Mouse (Mus musculus) kidney, embryonic 15.5 days (tissue): Measurements from ENCODE around the gene Ttc3. TPM values are rescaled to one million over a fixed set of nuclear protein-coding genes. Genes with fewer than 3 reads are reported as not detected.
A peak's percentile ranks its signal among the peaks of the same experiment; 100 is the strongest.

Experiments used
- ATAC-seq: fragments of 200-750 bp; cut with Nextera tagmentation; replicated peaks from 2 replicates; pipeline ENCODE4 v1.8.0; 2017; ENCODE audit warnings: moderate TSS enrichment; ENCODE audit not compliant: low FRiP score
- H3K27ac ChIP-seq: fragments of 300-500 bp; sonication (generic); 2 replicates; pipeline ENCODE4 v1.5.1; 2015; ENCODE audit warnings: mild to moderate bottlenecking, inconsistent platforms
- H3K27me3 ChIP-seq: fragments of 300-500 bp; sonication (generic); 2 replicates; pipeline ENCODE4 v1.6.1; 2015; ENCODE audit warnings: inconsistent platforms
- H3K36me3 ChIP-seq: fragments of 300-500 bp; sonication (generic); 2 replicates; pipeline ENCODE4 v1.6.1; 2015; ENCODE audit warnings: inconsistent platforms
- H3K4me1 ChIP-seq: fragments of 300-500 bp; sonication (generic); 2 replicates; pipeline ENCODE4 v1.6.1; 2015; ENCODE audit warnings: inconsistent platforms
- H3K4me2 ChIP-seq: fragments of 300-500 bp; sonication (generic); 2 replicates; pipeline ENCODE4 v1.6.1; 2015; ENCODE audit warnings: moderate library complexity, mild to moderate bottlenecking, inconsistent platforms
- H3K4me3 ChIP-seq: fragments of 300-500 bp; sonication (generic); replicated peaks from 2 replicates; pipeline ENCODE4 v1.5.1; 2015; ENCODE audit warnings: mild to moderate bottlenecking, inconsistent platforms
- H3K9ac ChIP-seq: fragments of 300-500 bp; sonication (generic); 2 replicates; pipeline ENCODE4 v1.6.1; 2015; ENCODE audit warnings: mild to moderate bottlenecking, inconsistent platforms
- H3K9me3 ChIP-seq: fragments of 300-500 bp; sonication (generic); replicated peaks from 2 replicates; pipeline ENCODE4 v1.6.1; 2016; ENCODE audit warnings: inconsistent platforms
- WGBS: fragments of 180-500 bp; shearing (Covaris S2); methylation state at CpG from one replicate; pipeline ENCODE4 v1.1.7; 2015; ENCODE audit warnings: mixed read lengths; 5-methylcytosine and 5-hydroxymethylcytosine counted together
- polyA plus RNA-seq: library from polyadenylated mRNA; unstranded; fragments of >200 nt; fragmentation: Nextera tagmentation; extraction: Ambion mirVana; gene quantifications from 2 replicates; pipeline ENCODE4 v1.2.1, GENCODE M21; 2015

Ttc3 gene
- polyA plus RNA-seq, 1 experiment from 2014 or later: 228 TPM

DNA sequence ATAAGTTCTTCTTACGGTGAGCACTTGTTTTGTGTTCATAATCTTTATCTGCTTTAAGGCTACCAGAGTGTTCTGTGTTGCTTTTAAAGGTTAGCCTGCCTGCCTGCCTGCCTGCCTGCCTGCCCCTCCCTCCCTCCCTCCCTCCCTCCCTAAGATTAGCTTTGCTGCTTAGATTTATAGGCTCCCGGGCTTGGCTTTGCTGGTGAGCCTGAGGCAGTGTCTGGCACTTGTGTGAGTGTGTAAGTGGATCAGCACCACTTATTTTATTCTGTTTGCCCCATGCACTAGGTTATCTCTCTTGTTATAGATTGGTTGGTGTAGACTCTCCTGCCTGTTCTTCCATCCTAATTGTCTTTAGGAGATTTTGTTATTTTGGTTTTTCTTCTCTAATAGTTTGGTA lies 31.2 kb downstream of the Ttc3 start:
- peaks cover 24% of the 10 kb centered on the region for H3K4me1 ChIP-seq
- no peak overlapping the region for H3K27ac ChIP-seq
- H3K4me3 ChIP-seq: no peak overlapping the region
- WGBS: 16% methylated on average over 2 of the region's 2 CpGs
- no peak overlapping the region for H3K4me2 ChIP-seq
- ATAC-seq: no peak
- H3K27me3 ChIP-seq: no peaks in the 10 kb centered on the region
- peaks cover 27% of the 10 kb centered on the region for H3K36me3 ChIP-seq
- H3K9ac ChIP-seq: no peak overlapping the region
- no peaks in the 10 kb centered on the region for H3K9me3 ChIP-seq

DNA sequence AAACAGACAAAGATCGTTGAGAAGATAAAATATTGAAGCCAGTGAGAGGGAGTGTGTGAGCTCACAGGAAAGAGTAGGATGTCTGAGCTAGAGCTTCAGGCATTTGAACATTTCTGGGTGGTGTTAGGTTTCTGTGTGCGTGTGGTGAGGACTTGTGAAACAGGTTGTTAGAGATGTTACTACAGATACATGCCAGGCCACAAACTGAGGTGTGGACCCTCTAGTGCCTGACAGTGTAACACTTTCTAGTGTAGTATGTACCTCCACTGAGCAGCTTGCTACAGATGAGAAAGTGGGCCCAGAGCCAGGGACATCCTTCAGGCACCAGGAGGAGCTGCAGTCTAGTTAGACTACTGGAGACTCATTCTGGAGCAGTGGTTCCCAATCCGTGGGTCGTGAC lies 31.8 kb downstream of the Ttc3 start:
- no peak overlapping the region for H3K9ac ChIP-seq
- peaks cover 24% of the 10 kb centered on the region for H3K4me1 ChIP-seq
- H3K27ac ChIP-seq: no peak overlapping the region
- H3K36me3 ChIP-seq: peaks cover 30% of the 10 kb centered on the region
- H3K4me3 ChIP-seq: no peak overlapping the region
- H3K4me2 ChIP-seq: no peak overlapping the region
- 60% methylated on average over 4 of the region's 4 CpGs for WGBS
- no peaks in the 10 kb centered on the region for H3K27me3 ChIP-seq
- no peaks in the 10 kb centered on the region for H3K9me3 ChIP-seq
- 0 out of 2 replicates have a peak, but pooled peaks have one; percentile 22 for ATAC-seq

DNA sequence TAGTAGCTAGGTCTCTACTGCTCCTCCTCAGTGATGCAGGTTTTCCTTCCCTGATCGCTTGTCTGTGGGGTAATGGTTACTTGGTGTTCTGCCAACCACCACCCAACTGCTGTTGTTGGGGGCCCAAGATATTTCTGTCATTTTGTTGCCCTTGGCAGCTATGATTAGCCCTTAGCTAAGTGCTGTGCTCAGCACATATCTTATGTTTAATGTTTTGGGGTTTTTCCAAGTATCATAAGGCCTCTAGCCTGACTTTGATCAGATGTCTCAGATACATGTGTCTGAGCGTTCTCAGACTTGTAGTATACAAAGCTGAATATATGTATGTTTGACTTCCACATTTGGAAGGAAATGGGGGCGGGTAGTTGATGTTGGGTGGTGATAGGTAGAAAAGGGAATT lies 40.9 kb downstream of the Ttc3 start:
- H3K4me3 ChIP-seq: no peak overlapping the region
- no peaks in the 10 kb centered on the region for H3K9me3 ChIP-seq
- 84% methylated on average over 3 of the region's 3 CpGs for WGBS
- H3K36me3 ChIP-seq: peaks cover 84% of the 10 kb centered on the region
- H3K9ac ChIP-seq: no peak overlapping the region
- no peak overlapping the region for H3K4me2 ChIP-seq
- H3K27me3 ChIP-seq: no peaks in the 10 kb centered on the region
- no peaks in the 10 kb centered on the region for H3K4me1 ChIP-seq
- no peak overlapping the region for H3K27ac ChIP-seq
- no peak for ATAC-seq

DNA sequence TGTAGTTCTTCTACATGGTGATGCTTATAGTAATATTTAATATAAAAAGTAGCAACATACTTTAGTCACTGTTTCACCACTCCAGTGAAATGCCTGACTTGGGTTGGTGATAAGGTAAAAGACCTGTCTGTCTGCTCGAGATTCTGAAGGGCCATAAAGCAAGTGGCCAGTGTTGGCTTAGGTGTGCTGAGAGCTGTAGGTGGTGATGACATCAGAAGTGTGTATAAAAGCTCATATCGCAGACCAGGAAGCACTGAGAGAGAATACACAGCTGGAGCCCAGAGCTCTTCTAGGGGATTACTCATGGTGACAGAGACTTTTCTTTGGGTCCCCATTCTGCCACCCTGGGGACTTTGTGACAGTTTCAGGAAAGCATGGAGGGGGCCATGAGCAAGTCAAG lies 41.8 kb downstream of the Ttc3 start:
- WGBS: 83% methylated on average over 2 of the region's 2 CpGs
- Histone ChIP-seq H3K9me3 (no peaks in the 10 kb centered on the region), H3K4me1 (no peaks in the 10 kb centered on the region), H3K4me2 (no peak overlapping the region), H3K27ac (no peak overlapping the region), H3K36me3 (peaks cover 81% of the 10 kb centered on the region), H3K9ac (no peak overlapping the region), H3K27me3 (no peaks in the 10 kb centered on the region), H3K4me3 (no peak overlapping the region)
- ATAC-seq: no peak

DNA sequence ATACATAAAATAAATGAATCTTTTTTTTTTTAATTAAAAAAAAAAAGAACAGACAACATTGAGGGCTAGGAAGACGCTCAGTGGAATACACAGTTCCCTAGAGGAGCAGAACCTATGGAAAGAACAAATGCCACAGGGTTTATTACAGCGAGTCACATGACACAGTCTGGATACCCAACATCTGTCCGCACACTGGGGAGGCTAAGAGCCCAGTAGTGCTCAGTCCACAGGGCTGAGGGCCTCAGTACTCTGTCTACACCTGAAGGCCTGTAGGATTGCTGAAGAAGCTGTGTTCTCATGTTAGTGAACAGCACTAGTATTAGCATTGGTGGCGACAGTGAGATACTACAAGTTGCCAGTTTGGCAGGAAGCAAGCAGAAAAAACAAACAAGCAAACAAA lies 42.3 kb downstream of the Ttc3 start:
- Histone ChIP-seq H3K27me3 (no peaks in the 10 kb centered on the region), H3K4me1 (no peaks in the 10 kb centered on the region), H3K27ac (no peak overlapping the region), H3K4me3 (no peak overlapping the region), H3K9me3 (no peaks in the 10 kb centered on the region), H3K4me2 (no peak overlapping the region), H3K9ac (no peak overlapping the region), H3K36me3 (peaks cover 81% of the 10 kb centered on the region)
- ATAC-seq: no peak
- WGBS: 92% methylated on average over 4 of the region's 4 CpGs

DNA sequence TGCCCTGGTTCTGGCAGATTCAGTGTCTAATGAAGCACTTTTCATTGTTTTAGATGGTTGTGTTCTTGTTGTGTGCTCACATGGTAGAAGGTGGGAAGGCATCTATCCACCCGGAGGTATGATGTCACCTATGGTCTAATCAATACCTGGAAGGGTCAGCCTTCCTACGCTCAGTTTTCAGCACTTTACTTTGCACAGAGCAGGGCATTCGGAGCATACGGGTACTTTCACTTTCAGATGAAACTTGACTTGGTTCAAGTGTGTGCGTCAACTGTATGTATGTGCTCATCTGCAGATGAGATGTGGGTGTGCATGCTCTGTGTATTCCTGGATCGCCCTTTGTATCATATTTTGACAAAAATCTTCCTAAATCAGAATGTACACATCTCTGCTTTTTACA lies 43.7 kb downstream of the Ttc3 start:
- H3K9me3 ChIP-seq: no peaks in the 10 kb centered on the region
- no peak overlapping the region for H3K27ac ChIP-seq
- no peak for ATAC-seq
- no peaks in the 10 kb centered on the region for H3K27me3 ChIP-seq
- 92% methylated on average over 6 of the region's 6 CpGs for WGBS
- H3K4me1 ChIP-seq: no peaks in the 10 kb centered on the region
- no peak overlapping the region for H3K4me3 ChIP-seq
- no peak overlapping the region for H3K9ac ChIP-seq
- H3K36me3 ChIP-seq: peaks cover 87% of the 10 kb centered on the region
- H3K4me2 ChIP-seq: no peak overlapping the region

DNA sequence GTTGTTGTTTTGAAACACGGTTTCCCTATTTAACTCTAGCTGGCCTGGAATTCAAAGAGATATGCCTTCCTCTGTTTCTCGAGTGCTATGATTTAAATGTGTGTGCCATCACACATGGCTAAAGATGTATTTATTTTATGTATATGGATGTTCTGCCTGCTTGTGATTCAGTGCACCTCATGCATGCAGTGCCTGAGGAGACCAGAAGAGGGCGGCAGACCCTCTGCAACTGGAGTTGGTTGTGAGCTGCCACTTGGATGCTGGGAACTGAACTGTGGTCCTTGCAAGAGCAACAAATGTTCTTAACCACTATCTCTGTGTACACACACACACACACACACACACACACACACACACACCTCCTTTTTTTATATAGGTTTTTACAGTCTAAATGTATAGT lies 50.1 kb downstream of the Ttc3 start:
- H3K4me1 ChIP-seq: no peaks in the 10 kb centered on the region
- H3K27ac ChIP-seq: no peak overlapping the region
- peaks cover 88% of the 10 kb centered on the region for H3K36me3 ChIP-seq
- H3K27me3 ChIP-seq: no peaks in the 10 kb centered on the region
- no peak overlapping the region for H3K4me2 ChIP-seq
- 97% methylated on average over 3 of the region's 3 CpGs for WGBS
- no peak for ATAC-seq
- no peak overlapping the region for H3K4me3 ChIP-seq
- no peaks in the 10 kb centered on the region for H3K9me3 ChIP-seq
- no peak overlapping the region for H3K9ac ChIP-seq

DNA sequence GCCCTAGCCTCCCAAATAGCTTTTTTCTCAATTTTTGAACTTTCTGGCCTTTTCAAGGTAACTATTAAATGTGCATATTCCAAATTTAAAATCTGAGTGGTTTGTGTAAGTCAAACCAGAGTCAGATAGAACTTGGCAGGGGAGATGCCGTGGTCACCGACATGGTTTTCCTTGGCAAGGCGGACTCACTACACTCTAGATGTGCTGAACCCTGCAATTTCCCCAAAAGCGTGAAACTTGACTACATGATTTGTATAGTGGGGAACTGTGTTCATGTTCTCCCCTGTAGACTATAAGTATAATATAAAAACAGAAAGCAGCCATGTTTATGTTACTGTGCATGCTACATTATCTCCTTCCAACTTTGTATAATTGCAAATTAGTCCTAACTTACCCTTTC lies 58.5 kb downstream of the Ttc3 start:
- no peak overlapping the region for H3K9ac ChIP-seq
- ATAC-seq: no peak
- 95% methylated on average over 4 of the region's 4 CpGs for WGBS
- no peaks in the 10 kb centered on the region for H3K9me3 ChIP-seq
- H3K4me3 ChIP-seq: no peak overlapping the region
- H3K36me3 ChIP-seq: peaks cover 85% of the 10 kb centered on the region
- no peaks in the 10 kb centered on the region for H3K4me1 ChIP-seq
- no peak overlapping the region for H3K4me2 ChIP-seq
- no peak overlapping the region for H3K27ac ChIP-seq
- H3K27me3 ChIP-seq: no peaks in the 10 kb centered on the region

DNA sequence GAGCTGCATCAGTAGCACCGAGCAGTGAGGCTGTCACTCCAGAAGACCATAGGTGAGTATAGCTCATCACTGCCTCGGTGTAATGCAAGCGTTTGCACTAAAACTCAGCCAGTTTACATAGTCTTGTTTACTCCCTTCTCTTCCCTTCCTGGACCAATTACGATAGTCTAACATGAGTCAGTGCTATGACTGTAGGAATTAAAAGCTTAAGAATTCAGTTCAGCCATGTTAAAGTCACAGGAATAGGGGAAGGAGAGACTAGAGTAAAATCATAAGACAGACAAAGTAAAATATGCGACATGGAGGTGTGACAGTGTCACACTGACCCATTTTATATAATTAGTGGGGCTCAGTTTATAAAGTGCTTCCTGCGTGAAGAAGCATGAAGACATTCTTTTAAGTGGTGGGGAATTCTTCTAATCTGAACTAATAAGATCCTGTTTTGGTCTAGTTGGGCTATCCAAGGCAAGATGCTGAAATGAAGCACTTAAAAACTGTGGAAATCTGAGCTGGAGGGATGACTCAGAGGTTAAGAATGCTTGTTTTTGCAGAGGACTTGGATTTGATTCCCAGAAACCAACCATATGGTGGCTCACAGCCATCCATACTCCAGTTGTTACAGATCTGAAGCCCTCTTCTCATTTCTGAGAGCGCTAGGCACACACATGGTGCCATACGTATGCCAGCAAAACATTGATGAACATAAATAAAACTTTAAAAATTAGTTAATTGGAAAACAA lies 65.2 kb downstream of the Ttc3 start:
- 87% methylated on average over 8 of the region's 8 CpGs for WGBS
- no peak for ATAC-seq

DNA sequence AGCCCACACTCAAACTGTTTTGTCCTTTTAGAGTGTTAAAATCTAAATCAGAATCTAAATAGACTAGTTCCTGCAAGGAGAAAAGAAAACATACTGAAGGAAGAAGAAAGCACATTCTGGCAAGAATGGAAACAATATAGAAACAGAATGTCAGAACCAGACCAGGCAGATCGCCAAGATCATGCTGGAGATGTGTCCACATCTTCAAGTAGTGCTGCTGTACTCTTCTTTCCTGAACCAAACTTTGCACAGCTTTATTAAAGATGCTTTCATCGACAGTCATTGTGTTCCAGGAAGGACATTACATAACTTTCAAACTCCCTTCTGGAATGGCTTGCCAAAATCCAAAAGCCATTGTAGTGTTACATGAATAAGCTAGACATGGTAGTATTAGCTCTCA lies 66.4 kb downstream of the Ttc3 start:
- Histone ChIP-seq H3K4me3 (no peak overlapping the region), H3K9ac (no peak overlapping the region), H3K4me1 (no peaks in the 10 kb centered on the region), H3K36me3 (peaks cover 89% of the 10 kb centered on the region), H3K27me3 (no peaks in the 10 kb centered on the region), H3K27ac (no peak overlapping the region), H3K9me3 (no peaks in the 10 kb centered on the region), H3K4me2 (no peak overlapping the region)
- ATAC-seq: no peak
- 88% methylated on average over 2 of the region's 2 CpGs for WGBS

More for the DNA sequence above, 65.2 kb downstream of the Ttc3 start:
- Histone ChIP-seq H3K9me3 (no peaks in the 10 kb centered on the region), H3K9ac (no peak overlapping the region), H3K4me2 (no peak overlapping the region), H3K27me3 (no peaks in the 10 kb centered on the region), H3K4me3 (no peak overlapping the region), H3K27ac (no peak overlapping the region), H3K4me1 (no peaks in the 10 kb centered on the region), H3K36me3 (peaks cover 91% of the 10 kb centered on the region)

DNA sequence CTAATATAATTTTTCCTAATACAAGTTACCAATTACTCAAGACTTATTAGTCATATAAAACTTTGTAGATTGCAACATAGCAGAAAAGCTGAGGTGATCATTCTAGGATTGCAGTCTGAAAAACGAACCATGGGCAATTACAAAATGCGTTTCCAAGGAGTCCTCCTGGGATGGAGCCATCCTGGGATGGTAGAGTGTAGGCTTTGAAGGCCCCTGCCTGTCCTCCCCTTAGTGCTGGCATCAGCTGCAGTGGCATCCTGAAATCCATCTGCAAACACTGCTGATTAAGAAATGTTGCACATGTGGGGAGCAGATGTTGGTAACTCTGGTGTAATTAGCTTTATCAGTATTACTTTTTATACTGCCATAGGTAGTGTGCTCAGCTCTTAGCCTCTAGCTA lies 70.9 kb downstream of the Ttc3 start:
- Histone ChIP-seq H3K4me1 (no peaks in the 10 kb centered on the region), H3K36me3 (peaks cover 82% of the 10 kb centered on the region), H3K9me3 (no peaks in the 10 kb centered on the region), H3K27ac (no peak overlapping the region), H3K4me2 (no peak overlapping the region), H3K9ac (no peak overlapping the region), H3K4me3 (no peak overlapping the region), H3K27me3 (no peaks in the 10 kb centered on the region)
- 87% methylated on average over 2 of the region's 2 CpGs for WGBS
- no peak for ATAC-seq

DNA sequence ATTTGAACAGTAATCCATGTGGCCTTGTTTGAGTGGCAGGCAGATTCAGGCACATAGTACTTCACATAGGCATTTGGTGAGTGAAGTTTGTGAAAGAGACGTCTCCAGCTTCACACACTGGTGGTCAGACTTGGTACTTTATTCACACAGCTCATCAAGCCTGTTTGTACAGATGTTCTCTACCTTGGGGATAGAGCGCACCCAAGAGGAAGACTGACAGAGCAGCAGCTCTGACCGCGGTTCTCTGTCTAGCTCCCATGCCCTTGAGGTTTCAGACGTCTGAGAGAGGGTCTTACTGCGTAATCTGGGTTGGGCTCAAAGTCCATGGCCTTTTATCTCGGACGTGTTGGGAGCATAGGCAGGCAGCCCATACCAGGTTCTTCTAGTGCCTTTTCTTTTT lies 78.7 kb downstream of the Ttc3 start:
- Histone ChIP-seq H3K27ac (no peak overlapping the region), H3K4me3 (no peak overlapping the region), H3K4me2 (no peak overlapping the region), H3K9ac (no peak overlapping the region), H3K4me1 (peaks cover 19% of the 10 kb centered on the region), H3K27me3 (no peaks in the 10 kb centered on the region), H3K36me3 (peaks cover 89% of the 10 kb centered on the region), H3K9me3 (no peaks in the 10 kb centered on the region)
- 82% methylated on average over 8 of the region's 8 CpGs for WGBS
- no peak for ATAC-seq

DNA sequence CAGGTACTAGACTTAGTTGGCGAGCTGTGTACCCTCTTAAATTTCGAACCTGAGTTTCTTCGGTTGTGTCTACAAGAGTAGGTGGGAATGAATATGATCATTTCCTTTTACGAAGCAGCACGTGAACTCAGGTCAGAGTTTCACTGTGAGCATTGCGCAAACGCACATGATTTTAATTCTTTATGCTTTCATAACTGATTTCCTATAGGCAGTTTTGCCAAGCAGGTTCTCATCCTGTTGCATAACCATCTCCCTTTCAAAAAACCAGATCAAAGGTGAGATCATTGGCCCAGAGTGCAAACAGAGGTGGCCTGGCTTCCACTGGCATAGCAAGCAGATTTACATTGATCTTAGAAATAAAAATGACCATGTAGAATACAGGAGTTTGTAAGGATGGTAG lies 79.2 kb downstream of the Ttc3 start:
- Histone ChIP-seq H3K4me1 (peaks cover 19% of the 10 kb centered on the region), H3K9me3 (no peaks in the 10 kb centered on the region), H3K27me3 (no peaks in the 10 kb centered on the region), H3K36me3 (peaks cover 91% of the 10 kb centered on the region), H3K4me3 (no peak overlapping the region), H3K4me2 (no peak overlapping the region), H3K9ac (no peak overlapping the region), H3K27ac (no peak overlapping the region)
- ATAC-seq: no peak
- 94% methylated on average over 7 of the region's 7 CpGs for WGBS
